In genomic region chr1:149541386-149541785, GRCm38 (mm10) we compare ENCODE assay signal across 11 mouse cellular contexts.
DNase-seq lines count a peak whose midpoint lies in the region; ATAC-seq and TF ChIP-seq lines count a peak whose summit lies in the region.
"Had no signal": no experiment of that assay in that cellular context is flagged by ENCODE, and none has a peak within 500 bp of the region (broad histone marks: within the 10 kb centered on the region; RNA-seq: fewer than 3 reads in every experiment).

No protein-coding gene starts in this region.

- H3K4me2 ChIP-seq in forebrain, embryonic 16.5 days (ENCODE audit: low read length): no peak overlapping the region

- H3K27ac ChIP-seq in forebrain, embryonic 16.5 days (ENCODE audit: low read length): no peak overlapping the region
- H3K27ac ChIP-seq in forebrain, embryonic 10.5 days: no peak overlapping the region
- no peak overlapping the region for H3K27ac ChIP-seq in thymus, adult 2 months (ENCODE audit: control insufficient read depth, insufficient read depth, low read length)

- H3K9ac ChIP-seq in forebrain, embryonic 16.5 days (replicated peaks; ENCODE audit: low read depth, low read length): no peak overlapping the region
- H3K9ac ChIP-seq: liver, postnatal 0 days had no signal

- TF ChIP-seq CTCF in thymus, adult 2 months (IDR thresholded peaks at IDR 0.05; ENCODE audit: borderline replicate concordance, control insufficient read depth, extremely low read depth, insufficient read depth, low read length, poor library complexity): no peak

- H3K4me1 ChIP-seq in forebrain, embryonic 16.5 days (replicated peaks; ENCODE audit: control insufficient read depth, insufficient read depth, low read length): no peaks in the 10 kb centered on the region
- no peaks in the 10 kb centered on the region for H3K4me1 ChIP-seq in forebrain, embryonic 10.5 days
- H3K4me1 ChIP-seq in thymus, adult 2 months (replicated peaks; ENCODE audit: control insufficient read depth, insufficient read depth, low read length): no peaks in the 10 kb centered on the region

- peak; percentile 63 for ATAC-seq in forebrain, embryonic 16.5 days
- ATAC-seq: liver, postnatal 0 days; midbrain, embryonic 16.5 days had no signal

- WGBS in forebrain, embryonic 16.5 days: 51% methylated on average over 2 of the region's 2 CpGs
- 67% methylated on average over 2 of the region's 2 CpGs for WGBS in forebrain, embryonic 10.5 days
- 67% methylated on average over 2 of the region's 2 CpGs for WGBS in thymus, adult 2 months

- no peak for TF ChIP-seq POLR2A in thymus, adult 2 months (IDR thresholded peaks at IDR 0.05; ENCODE audit: control insufficient read depth, extremely low read depth, insufficient read depth, low read length, poor library complexity)

- no peaks in the 10 kb centered on the region for H3K9me3 ChIP-seq in forebrain, embryonic 16.5 days (ENCODE audit: control insufficient read depth, low read length)
- no peaks in the 10 kb centered on the region for H3K9me3 ChIP-seq in forebrain, embryonic 10.5 days

- no peaks in the 10 kb centered on the region for H3K36me3 ChIP-seq in forebrain, embryonic 16.5 days (ENCODE audit: control insufficient read depth, insufficient read depth)
- H3K36me3 ChIP-seq in forebrain, embryonic 10.5 days (replicated peaks): no peaks in the 10 kb centered on the region
- H3K36me3 ChIP-seq in thymus, adult 2 months (ENCODE audit: control insufficient read depth, insufficient read depth, low read length): no peaks in the 10 kb centered on the region

- no peak overlapping the region for H3K4me3 ChIP-seq in forebrain, embryonic 16.5 days (replicated peaks; ENCODE audit: low read length)
- H3K4me3 ChIP-seq in forebrain, embryonic 10.5 days: no peak overlapping the region
- no peak overlapping the region for H3K4me3 ChIP-seq in thymus, adult 2 months (ENCODE audit: control insufficient read depth, insufficient read depth, low read length)

- no peaks in the 10 kb centered on the region for H3K27me3 ChIP-seq in forebrain, embryonic 16.5 days (replicated peaks; ENCODE audit: control insufficient read depth, insufficient read depth, low read length)
- no peaks in the 10 kb centered on the region for H3K27me3 ChIP-seq in forebrain, embryonic 10.5 days (ENCODE audit: poor library complexity, severe bottlenecking)
- no peaks in the 10 kb centered on the region for H3K27me3 ChIP-seq in thymus, adult 2 months (ENCODE audit: control insufficient read depth, insufficient read depth, low read length)

- no peak for DNase-seq in forebrain, embryonic 10.5 days (ENCODE audit: extremely low spot score, low spot score)
- peak; percentile 12 to 40 for DNase-seq in layer of hippocampus, postnatal 10 days (ENCODE audit: low spot score in 2 of 2)
- no peak for DNase-seq in layer of hippocampus, adult 11-12 months (ENCODE audit: low spot score)
- peak; percentile 10 for DNase-seq in A20 (ENCODE audit: low read depth, low spot score)
- peak; percentile 39 for DNase-seq in cerebellum, adult 9-10 months
- no peak for DNase-seq in thymus, adult 2 months
- no peak for DNase-seq in gastrocnemius, postnatal 4 days (ENCODE audit: low spot score in 2 of 2)
- DNase-seq: kidney, adult 18-20 months; liver, postnatal 0 days had no signal

Comparison
In these comparisons a context has a peak if more than half of its experiments do, and no peak if none do; other contexts are left out.
1. DNase-seq: peak in layer of hippocampus, postnatal 10 days (2 of 2), A20 (single experiment) and cerebellum, adult 9-10 months (single experiment); none in forebrain, embryonic 10.5 days (single experiment), layer of hippocampus, adult 11-12 months (single experiment), thymus, adult 2 months (single experiment) and gastrocnemius, postnatal 4 days (0 of 2).